Mouse (Mus musculus) spleen, postnatal 10 days (tissue): Measurements from ENCODE around the gene Olfr106-ps.

Source experiments
- DNase-seq, 2 experiments: peaks; one replicate each; pipeline ENCODE4 v3.0.0; 2021 to 2022; ENCODE audit warnings: low spot score in 2 of 2

Gene Olfr106-ps

GRCm38 (mm10) chr17:37390093-37390492 is at the start of gene Olfr106-ps:
TSS of gene Olfr106-ps (plus strand) at chr17:37390393.
- no peak for DNase-seq

- no peak for DNase-seq
These were observed 30.9 kb upstream of the Olfr106-ps start, which contains the start of gene Olfr104-ps for GRCm38 (mm10) chr17:37359282-37359681. TSS of gene Olfr104-ps (plus strand) at chr17:37359582.

DNA sequence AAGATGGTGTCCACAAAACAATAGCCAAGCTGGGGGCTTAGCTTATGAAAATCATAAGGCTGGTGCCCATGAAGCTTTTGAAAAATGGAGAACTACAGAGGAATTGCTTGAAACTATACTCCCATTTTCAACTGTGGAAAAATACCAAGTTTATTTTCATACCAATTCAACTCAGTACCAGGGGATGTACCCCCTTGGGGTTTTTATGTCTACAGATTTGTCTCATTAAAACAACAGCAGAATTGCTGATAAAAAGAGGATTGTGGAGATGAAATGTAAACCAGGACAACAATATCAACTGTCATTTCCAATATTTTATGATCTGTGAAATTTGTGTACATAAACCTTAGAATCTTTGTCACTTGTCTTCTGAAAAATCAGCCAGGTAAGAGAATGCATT is 11.5 kb upstream of the Olfr106-ps start, which contains the start of gene Olfr105-ps:
Gene Olfr105-ps (plus strand): TSS at position 301 of the 400 bp plus-strand sequence.
- no peak for DNase-seq

- no peak for DNase-seq
These were observed 8.7 kb downstream of the Olfr106-ps start, which contains the start of gene Olfr107 for GRCm38 (mm10) chr17:37398926-37399325. TSS of gene Olfr107 (plus strand) at chr17:37399226.

GRCm38 (mm10) chr17:37413380-37413779 is 23.2 kb downstream of the Olfr106-ps start:
- no peak for DNase-seq

- no peak for DNase-seq
These were observed 55.0 kb downstream of the Olfr106-ps start, which contains the start of gene Olfr108 for GRCm38 (mm10) chr17:37445180-37445579. TSS of gene Olfr108 (plus strand) at chr17:37445480.
